Mouse (Mus musculus) hindbrain, embryonic 11.5 days (tissue): ENCODE measurements at regions not wholly inside any gene's neighbourhood (a gene's known extent, or its start where the extent isn't known, plus 50 kb on each side); places are given as distances from the start of the nearest gene placed in this dataset.
"Not testable (repeated sequence)": the region's sequence is repeated elsewhere in the genome, so short reads cannot be mapped to it uniquely, and the experiment has no call there.

ENCODE experiments used
- ATAC-seq: fragments of 200-750 bp; cut with Nextera tagmentation; 2 replicates; pipeline ENCODE4 v1.8.0; 2017; ENCODE audit warnings: mild to moderate bottlenecking, moderate TSS enrichment, moderate library complexity; ENCODE audit not compliant: low FRiP score
- DNase-seq: peaks from one replicate; pipeline ENCODE4 v3.0.0-alpha.2; 2015; ENCODE audit warnings: low spot score
- H3K27ac ChIP-seq: fragments of 300-500 bp; sonication (generic); 2 replicates; pipeline ENCODE4 v1.5.1; 2014; ENCODE audit warnings: mild to moderate bottlenecking, low read depth, low read length
- H3K27me3 ChIP-seq: fragments of 300-500 bp; sonication (generic); 2 replicates; pipeline ENCODE4 v1.6.1; 2014; ENCODE audit warnings: mild to moderate bottlenecking, low read length, moderate library complexity, mixed read lengths; ENCODE audit not compliant: control insufficient read depth, insufficient read depth
- H3K36me3 ChIP-seq: fragments of 300-500 bp; sonication (generic); 2 replicates; pipeline ENCODE4 v1.6.1; 2014; ENCODE audit warnings: mild to moderate bottlenecking, low read length, moderate library complexity, mixed read lengths; ENCODE audit not compliant: control insufficient read depth, insufficient read depth
- H3K4me1 ChIP-seq: fragments of 300-500 bp; sonication (generic); replicated peaks from 2 replicates; pipeline ENCODE4 v1.6.1; 2014; ENCODE audit warnings: low read length, mixed read lengths; ENCODE audit not compliant: control insufficient read depth, insufficient read depth
- H3K4me2 ChIP-seq: fragments of 300-500 bp; sonication (generic); replicated peaks from 2 replicates; pipeline ENCODE4 v1.6.1; 2014; ENCODE audit warnings: mild to moderate bottlenecking, low read depth, low read length
- H3K4me3 ChIP-seq: fragments of 300-500 bp; sonication (generic); 2 replicates; pipeline ENCODE4 v1.5.1; 2014; ENCODE audit warnings: low read depth, low read length
- H3K9ac ChIP-seq: fragments of 300-500 bp; sonication (generic); 2 replicates; pipeline ENCODE4 v1.6.1; 2014; ENCODE audit warnings: low read depth, low read length
- H3K9me3 ChIP-seq: fragments of 300-500 bp; sonication (generic); 2 replicates; pipeline ENCODE4 v1.6.1; 2016; ENCODE audit warnings: low read length; ENCODE audit not compliant: control insufficient read depth
- WGBS: fragments of 180-500 bp; shearing (Covaris S2); extraction: QIAGEN DNeasy Blood & Tissue Kit; methylation state at CpG from one replicate; pipeline ENCODE4 v1.1.7; 2014; 5-methylcytosine and 5-hydroxymethylcytosine counted together

DNA sequence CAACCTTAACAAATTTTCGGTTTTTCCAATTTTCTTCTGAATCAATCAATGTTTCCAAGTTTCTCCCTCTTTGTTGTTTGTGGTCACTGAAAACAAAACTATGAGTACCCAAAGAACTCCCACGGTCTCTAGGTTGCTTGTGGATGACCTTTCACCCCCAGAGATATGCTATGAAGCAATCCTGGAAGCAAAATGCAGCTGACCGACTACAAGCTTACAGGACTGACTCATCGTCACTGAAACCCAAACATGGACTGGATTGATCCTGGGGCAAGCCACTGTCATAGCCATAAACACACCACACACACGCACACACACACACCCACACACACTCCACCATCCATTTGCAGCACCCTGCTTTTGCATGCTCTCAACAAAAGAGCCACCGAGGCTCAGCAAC lies 134.7 kb upstream of the Fam3c start:
- Histone ChIP-seq H3K27me3 (no peaks in the 10 kb centered on the region), H3K4me1 (no peaks in the 10 kb centered on the region), H3K27ac (no peak overlapping the region), H3K4me2 (no peak overlapping the region), H3K9me3 (no peaks in the 10 kb centered on the region), H3K9ac (no peak overlapping the region), H3K36me3 (no peaks in the 10 kb centered on the region), H3K4me3 (no peak overlapping the region)
- 93% methylated on average over 6 of the region's 6 CpGs for WGBS
- ATAC-seq (no peak), DNase-seq (no peak)

DNA sequence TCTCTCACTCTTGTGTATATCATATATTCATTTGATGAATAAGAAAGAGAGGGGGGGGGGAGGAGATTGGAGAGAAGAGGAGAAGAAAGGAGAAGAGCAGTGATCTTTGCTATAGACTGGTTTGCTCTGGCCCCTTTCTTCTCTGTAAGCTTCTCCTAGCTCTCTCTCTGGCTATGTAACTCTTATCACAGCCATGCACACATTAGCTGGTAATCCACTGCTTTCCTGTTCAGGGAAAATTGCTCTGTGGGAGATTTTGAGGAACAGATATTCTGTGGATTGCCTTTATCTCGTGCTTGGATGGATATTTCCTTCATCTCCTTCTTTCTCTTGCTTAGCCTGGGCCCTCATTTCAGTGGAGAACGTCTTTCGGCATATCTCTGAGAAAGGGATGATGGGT lies 131.4 kb upstream of the Fam3c start:
- H3K9me3 ChIP-seq = no peaks in the 10 kb centered on the region
- no peak overlapping the region for H3K9ac ChIP-seq
- WGBS = 73% methylated on average over 3 of the region's 3 CpGs
- ATAC-seq (no peak), DNase-seq (no peak)
- no peak overlapping the region for H3K4me3 ChIP-seq
- H3K36me3 ChIP-seq = no peaks in the 10 kb centered on the region
- H3K4me1 ChIP-seq = no peaks in the 10 kb centered on the region
- H3K4me2 ChIP-seq = no peak overlapping the region
- no peak overlapping the region for H3K27ac ChIP-seq
- H3K27me3 ChIP-seq = no peaks in the 10 kb centered on the region

GRCm38 (mm10) chr6:22485828-22486518 lies 129.9 kb upstream of the Fam3c start:
- Histone ChIP-seq H3K27ac (no peak overlapping the region), H3K36me3 (no peaks in the 10 kb centered on the region), H3K4me2 (no peak overlapping the region), H3K4me3 (no peak overlapping the region), H3K4me1 (no peaks in the 10 kb centered on the region), H3K27me3 (no peaks in the 10 kb centered on the region), H3K9ac (no peak overlapping the region), H3K9me3 (no peaks in the 10 kb centered on the region)
- WGBS = 89% methylated on average over 11 of the region's 11 CpGs
- no peak for DNase-seq
- ATAC-seq = no peak

- H3K9me3 ChIP-seq, DNase-seq, H3K36me3 ChIP-seq, H3K9ac ChIP-seq, H3K4me3 ChIP-seq, H3K4me2 ChIP-seq, H3K27me3 ChIP-seq, H3K4me1 ChIP-seq, ATAC-seq, H3K27ac ChIP-seq: not testable (repeated sequence)
- WGBS = 88% methylated on average over 4 of the region's 4 CpGs
Measured at GRCm38 (mm10) chr6:22482257-22482656, 126.2 kb upstream of the Fam3c start.

DNA sequence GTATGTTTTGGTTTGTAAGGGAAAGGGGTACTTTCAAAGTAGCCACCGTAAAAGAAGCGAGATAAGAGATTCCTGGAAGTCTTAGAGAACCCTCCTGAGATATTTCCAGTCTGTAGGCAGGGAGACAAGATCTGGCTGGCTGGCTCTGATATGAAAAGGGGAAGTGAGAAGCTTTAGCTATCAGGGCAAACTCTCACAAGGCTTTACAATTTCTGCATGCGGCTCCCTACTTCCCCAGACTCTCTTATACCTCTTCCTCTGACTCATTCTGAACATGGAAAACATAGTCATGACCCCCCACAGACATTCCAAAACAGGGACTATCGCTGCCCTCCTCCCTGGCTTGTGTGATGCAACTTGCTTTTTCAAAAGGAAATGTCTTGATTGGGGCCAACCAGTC lies 118.6 kb upstream of the Fam3c start:
- Histone ChIP-seq H3K4me1 (no peaks in the 10 kb centered on the region), H3K4me3 (no peak overlapping the region), H3K9me3 (no peaks in the 10 kb centered on the region), H3K9ac (no peak overlapping the region), H3K27ac (no peak overlapping the region), H3K27me3 (no peaks in the 10 kb centered on the region), H3K36me3 (no peaks in the 10 kb centered on the region), H3K4me2 (no peak overlapping the region)
- ATAC-seq (no peak), DNase-seq (no peak)
- 85% methylated on average over 4 of the region's 4 CpGs for WGBS

DNA sequence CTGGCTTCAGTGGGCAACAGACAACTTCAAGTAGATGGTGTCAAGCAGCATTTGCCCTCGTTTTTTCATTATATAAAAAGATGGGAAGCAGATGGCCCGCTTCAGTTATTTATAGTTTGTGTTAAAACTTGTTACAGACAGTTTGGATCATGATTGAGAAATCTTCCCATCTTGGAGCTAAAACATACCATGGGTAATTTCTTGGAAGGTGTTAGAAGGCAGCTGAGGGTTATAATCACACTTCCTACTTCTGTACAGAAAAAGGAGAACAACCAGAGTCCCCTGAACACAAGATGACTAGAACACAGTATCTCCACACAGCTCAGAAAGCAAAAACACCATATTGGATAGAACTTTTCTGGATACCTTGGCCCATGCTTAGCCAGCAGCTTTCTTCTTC lies 118.0 kb upstream of the Fam3c start:
- no peaks in the 10 kb centered on the region for H3K27me3 ChIP-seq
- H3K4me3 ChIP-seq = no peak overlapping the region
- DNase-seq = no peak
- no peak overlapping the region for H3K4me2 ChIP-seq
- no peaks in the 10 kb centered on the region for H3K36me3 ChIP-seq
- H3K4me1 ChIP-seq = no peaks in the 10 kb centered on the region
- WGBS = 73% methylated on average over 2 of the region's 2 CpGs
- H3K9ac ChIP-seq = no peak overlapping the region
- ATAC-seq = no peak
- H3K9me3 ChIP-seq = no peaks in the 10 kb centered on the region
- no peak overlapping the region for H3K27ac ChIP-seq

GRCm38 (mm10) chr6:22472400-22472799 lies 116.4 kb upstream of the Fam3c start:
- not testable (repeated sequence) for DNase-seq, H3K4me3 ChIP-seq, H3K27me3 ChIP-seq, H3K9me3 ChIP-seq, H3K27ac ChIP-seq, H3K9ac ChIP-seq, H3K36me3 ChIP-seq, H3K4me1 ChIP-seq, ATAC-seq, H3K4me2 ChIP-seq
- 89% methylated on average over 5 of the region's 5 CpGs for WGBS

- 87% methylated on average over 11 of the region's 11 CpGs for WGBS
- H3K4me2 ChIP-seq = no peak overlapping the region
- no peak overlapping the region for H3K27ac ChIP-seq
- no peaks in the 10 kb centered on the region for H3K36me3 ChIP-seq
- no peak for DNase-seq
- H3K9ac ChIP-seq = no peak overlapping the region
- ATAC-seq = no peak
- H3K27me3 ChIP-seq = no peaks in the 10 kb centered on the region
- H3K9me3 ChIP-seq = no peaks in the 10 kb centered on the region
- H3K4me1 ChIP-seq = no peaks in the 10 kb centered on the region
- H3K4me3 ChIP-seq = no peak overlapping the region
Measured at GRCm38 (mm10) chr6:22467334-22467993, 111.4 kb upstream of the Fam3c start.

DNA sequence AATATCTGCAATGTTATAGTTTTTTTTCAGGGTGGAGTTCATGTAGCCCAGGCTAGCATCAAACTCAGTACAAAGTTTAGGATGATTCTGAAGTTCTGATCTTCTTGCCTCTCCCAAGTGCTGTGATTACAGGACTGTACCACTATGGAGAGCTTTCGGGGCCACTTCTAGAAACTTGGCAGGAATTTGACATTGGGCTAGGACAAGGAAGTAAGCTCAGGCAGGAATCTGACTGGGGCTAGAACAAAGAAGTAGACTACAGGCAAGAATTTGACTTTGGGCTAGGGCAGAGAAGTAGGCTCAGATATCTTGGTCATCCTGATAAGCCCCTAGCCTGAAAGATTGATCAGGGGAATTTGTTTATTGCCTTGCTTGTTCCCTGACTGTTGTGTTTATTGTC lies 109.9 kb upstream of the Fam3c start:
- no peak overlapping the region for H3K4me3 ChIP-seq
- no peak for DNase-seq
- H3K9me3 ChIP-seq = no peaks in the 10 kb centered on the region
- H3K9ac ChIP-seq = no peak overlapping the region
- no peaks in the 10 kb centered on the region for H3K36me3 ChIP-seq
- 93% methylated on average over 1 of the region's 1 CpGs for WGBS
- H3K27ac ChIP-seq = no peak overlapping the region
- no peaks in the 10 kb centered on the region for H3K4me1 ChIP-seq
- no peak overlapping the region for H3K4me2 ChIP-seq
- no peaks in the 10 kb centered on the region for H3K27me3 ChIP-seq
- ATAC-seq = no peak
